Mouse (Mus musculus): ENCODE measurements at regions not wholly inside any gene's neighbourhood (a gene's known extent, or its start where the extent isn't known, plus 50 kb on each side); places are given as distances from the start of the nearest gene placed in this dataset.

GRCm38 (mm10) chr2:133438018-133438417 is 113.9 kb upstream of the Bmp2 start:
- no peak for DNase-seq

GRCm38 (mm10) chr2:133443024-133443423 is 108.9 kb upstream of the Bmp2 start:
- DNase-seq, result no peak

GRCm38 (mm10) chr2:133443490-133443889 is 108.5 kb upstream of the Bmp2 start:
- peak; percentile 49 for DNase-seq

- no peak for DNase-seq
Measured at GRCm38 (mm10) chr2:133452947-133453346, 99.0 kb upstream of the Bmp2 start.

GRCm38 (mm10) chr2:133455484-133456170 is 96.3 kb upstream of the Bmp2 start:
- no peak for DNase-seq

GRCm38 (mm10) chr2:133456785-133457184 is 95.2 kb upstream of the Bmp2 start:
- no peak for DNase-seq

- DNase-seq, result no peak
Measured at GRCm38 (mm10) chr2:133458735-133459134, 93.2 kb upstream of the Bmp2 start.

GRCm38 (mm10) chr2:133460814-133461213 is 91.1 kb upstream of the Bmp2 start:
- DNase-seq, result no peak

GRCm38 (mm10) chr2:133462378-133462777 is 89.6 kb upstream of the Bmp2 start:
- DNase-seq, result no peak

- DNase-seq, result no peak
Measured at GRCm38 (mm10) chr2:133467170-133468168, 84.5 kb upstream of the Bmp2 start.

- DNase-seq, result no peak
Measured at GRCm38 (mm10) chr2:133472966-133473744, 78.8 kb upstream of the Bmp2 start.

- DNase-seq, result no peak
Measured at GRCm38 (mm10) chr2:133474174-133474573, 77.8 kb upstream of the Bmp2 start.

- no peak for DNase-seq
Measured at GRCm38 (mm10) chr2:133480870-133481269, 71.1 kb upstream of the Bmp2 start.

GRCm38 (mm10) chr2:133481305-133481704 is 70.7 kb upstream of the Bmp2 start:
- no peak for DNase-seq

- DNase-seq, result no peak
Measured at GRCm38 (mm10) chr2:133481785-133482184, 70.2 kb upstream of the Bmp2 start.

- DNase-seq, result peak; percentile 31
Measured at GRCm38 (mm10) chr2:133495443-133495842, 56.5 kb upstream of the Bmp2 start.

GRCm38 (mm10) chr2:133496389-133496788 is 55.6 kb upstream of the Bmp2 start:
- DNase-seq, result no peak

GRCm38 (mm10) chr2:133497071-133497470 is 54.9 kb upstream of the Bmp2 start:
- no peak for DNase-seq

GRCm38 (mm10) chr2:133497541-133498185 is 54.3 kb upstream of the Bmp2 start:
- no peak for DNase-seq

GRCm38 (mm10) chr2:133498186-133498571 is 53.8 kb upstream of the Bmp2 start:
- no peak for DNase-seq

- DNase-seq, result no peak
Measured at GRCm38 (mm10) chr2:133498717-133499143, 53.2 kb upstream of the Bmp2 start.

- DNase-seq, result no peak
Measured at GRCm38 (mm10) chr2:133499904-133500303, 52.1 kb upstream of the Bmp2 start.

Measured in gastrocnemius, postnatal 25 days (tissue).